Mouse (Mus musculus) lung, adult 2 months (tissue): ENCODE measurements at regions not wholly inside any gene's neighbourhood (a gene's known extent, or its start where the extent isn't known, plus 50 kb on each side); places are given as distances from the start of the nearest gene placed in this dataset.

Experiments
- DNase-seq: peaks from one replicate; pipeline ENCODE4 v3.0.0; 2022
- H3K4me1 ChIP-seq: fragments of 200-500 bp; 2 replicates; pipeline ENCODE4 v1.6.1; 2011; ENCODE audit warnings: low read length; ENCODE audit not compliant: control insufficient read depth, insufficient read depth
- H3K4me3 ChIP-seq: fragments of 200-500 bp; replicated peaks from 2 replicates; pipeline ENCODE3; 2011; ENCODE audit warnings: low read depth, mild to moderate bottlenecking, control low read depth, low read length; ENCODE audit errors: extremely low read depth
- CTCF ChIP-seq: fragments of 200-500 bp; IDR thresholded peaks from 2 replicates; pipeline ENCODE4 v1.5.1; 2011; ENCODE audit warnings: mild to moderate bottlenecking, low read length, control low read depth; ENCODE audit not compliant: insufficient read depth
- POLR2A ChIP-seq: fragments of 200-500 bp; IDR thresholded peaks from 2 replicates; pipeline ENCODE4 v1.6.1; 2011; ENCODE audit warnings: low read depth, mild to moderate bottlenecking, control low read depth, low read length, borderline replicate concordance; ENCODE audit errors: extremely low read depth
- WGBS: fragments of 180-500 bp; shearing (Covaris S2); methylation state at CpG from one replicate; pipeline ENCODE4 v1.1.7; 2018; 5-methylcytosine and 5-hydroxymethylcytosine counted together

- DNase-seq: no peak
- TF ChIP-seq CTCF: no peak
- TF ChIP-seq POLR2A: no peak
- no peaks in the 10 kb centered on the region for H3K4me1 ChIP-seq
- 43% methylated on average over 2 of the region's 2 CpGs for WGBS
- no peak overlapping the region for H3K4me3 ChIP-seq
Measured at GRCm38 (mm10) chr8:23580701-23581100, 1145.0 kb downstream of the Adam3 start.
